Mouse (Mus musculus): ENCODE measurements at regions not wholly inside any gene's neighbourhood (a gene's known extent, or its start where the extent isn't known, plus 50 kb on each side); places are given as distances from the start of the nearest gene placed in this dataset.

DNA sequence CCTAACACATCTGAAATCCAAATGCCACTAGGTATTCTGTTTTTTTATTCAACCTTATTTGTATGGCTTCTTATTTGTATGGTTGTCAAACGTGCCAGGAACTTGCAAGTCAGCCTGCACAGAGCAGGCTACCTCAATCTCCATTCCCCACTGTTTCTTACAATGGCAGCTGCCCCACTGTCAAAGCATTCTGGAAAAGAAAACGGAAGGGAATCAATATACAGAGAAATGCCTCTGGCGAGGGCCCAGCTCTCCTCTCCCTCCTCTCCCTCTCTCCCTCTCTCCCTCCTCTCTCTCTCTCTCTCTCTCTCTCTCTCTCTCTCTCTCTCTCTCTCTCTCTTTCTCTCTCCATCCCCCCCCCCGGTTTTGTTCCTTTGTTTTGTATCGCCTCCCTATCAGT is 191.0 kb downstream of the Zfp36l1 start:
- TF ChIP-seq POLR2A (IDR thresholded peaks at IDR 0.05; ENCODE audit: borderline replicate concordance, control insufficient read depth, low read depth, low read length): no peak
- no peak for TF ChIP-seq CTCF (IDR thresholded peaks at IDR 0.05; ENCODE audit: control insufficient read depth, insufficient read depth, low read length)
- 78% methylated on average over 5 of the region's 5 CpGs for WGBS
- Histone ChIP-seq H3K4me1 (ENCODE audit: control insufficient read depth, insufficient read depth, low read length) (no peaks in the 10 kb centered on the region), H3K4me3 (replicated peaks; ENCODE audit: control insufficient read depth, low read depth, low read length) (no peak overlapping the region), H3K27ac (ENCODE audit: control insufficient read depth, insufficient read depth, low read depth, low read length, poor library complexity) (no peak overlapping the region)

DNA sequence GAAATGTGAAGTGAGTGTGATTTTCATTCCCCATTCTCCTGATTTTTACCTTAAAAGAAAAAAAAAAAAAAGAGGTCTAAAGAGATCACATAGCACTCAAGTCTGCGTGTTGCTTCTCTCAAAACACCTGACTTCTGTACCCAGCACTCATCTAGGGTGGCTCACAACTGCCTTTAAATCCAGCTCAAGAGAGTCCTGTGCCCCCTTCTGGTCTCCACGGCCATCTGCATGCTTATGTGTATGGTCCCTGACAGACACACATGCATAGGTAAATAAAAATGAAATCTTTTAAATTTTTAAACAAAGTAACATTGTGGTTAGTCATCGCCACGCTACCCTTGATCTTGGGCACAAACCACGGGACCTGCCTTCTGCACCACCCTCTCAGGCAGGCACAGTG is 193.8 kb downstream of the Zfp36l1 start:
- Histone ChIP-seq H3K4me1 (ENCODE audit: control insufficient read depth, insufficient read depth, low read length) (no peaks in the 10 kb centered on the region), H3K4me3 (replicated peaks; ENCODE audit: control insufficient read depth, low read depth, low read length) (no peak overlapping the region), H3K27ac (ENCODE audit: control insufficient read depth, insufficient read depth, low read depth, low read length, poor library complexity) (no peak overlapping the region)
- TF ChIP-seq POLR2A (IDR thresholded peaks at IDR 0.05; ENCODE audit: borderline replicate concordance, control insufficient read depth, low read depth, low read length): no peak
- peak; percentile 43; the same call in 1 of the 2 replicates for TF ChIP-seq CTCF (IDR thresholded peaks at IDR 0.05; ENCODE audit: control insufficient read depth, insufficient read depth, low read length)
- WGBS: 63% methylated on average over 5 of the region's 5 CpGs

DNA sequence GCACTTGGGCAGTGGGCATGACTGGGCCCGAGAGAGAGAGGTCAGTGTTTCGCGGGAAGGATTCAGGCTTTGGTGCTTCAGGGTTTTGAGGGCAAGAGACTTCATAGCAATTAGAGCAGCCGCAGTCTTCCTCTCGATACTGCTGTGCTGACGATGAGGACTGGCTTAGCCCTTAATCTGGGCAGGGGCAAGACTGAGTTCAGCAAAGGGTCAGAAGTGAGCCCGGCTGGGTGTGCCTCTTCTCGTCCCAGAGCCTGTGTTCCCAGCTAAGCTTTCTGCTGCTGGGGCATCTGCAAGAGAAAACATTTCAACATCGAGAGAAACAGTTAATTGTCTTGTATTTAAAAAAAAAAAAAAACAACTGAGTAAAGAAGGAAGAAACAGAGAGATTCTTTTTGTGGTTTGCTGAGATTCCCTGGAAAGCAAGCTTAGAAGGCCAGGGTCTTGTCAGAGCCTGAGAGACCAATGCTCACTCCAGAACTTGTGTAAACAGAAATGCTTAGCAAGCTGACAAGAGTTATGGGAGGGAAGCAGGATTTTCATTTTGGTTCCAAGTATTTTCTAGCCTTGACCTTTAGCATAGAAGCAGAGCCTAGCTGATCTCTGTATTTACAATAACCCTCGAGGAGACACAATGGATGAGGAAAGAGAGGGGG is 195.1 kb downstream of the Zfp36l1 start:
- no peak overlapping the region; the same call in 1 of the 2 replicates for H3K27ac ChIP-seq (ENCODE audit: control insufficient read depth, insufficient read depth, low read depth, low read length, poor library complexity)

DNA sequence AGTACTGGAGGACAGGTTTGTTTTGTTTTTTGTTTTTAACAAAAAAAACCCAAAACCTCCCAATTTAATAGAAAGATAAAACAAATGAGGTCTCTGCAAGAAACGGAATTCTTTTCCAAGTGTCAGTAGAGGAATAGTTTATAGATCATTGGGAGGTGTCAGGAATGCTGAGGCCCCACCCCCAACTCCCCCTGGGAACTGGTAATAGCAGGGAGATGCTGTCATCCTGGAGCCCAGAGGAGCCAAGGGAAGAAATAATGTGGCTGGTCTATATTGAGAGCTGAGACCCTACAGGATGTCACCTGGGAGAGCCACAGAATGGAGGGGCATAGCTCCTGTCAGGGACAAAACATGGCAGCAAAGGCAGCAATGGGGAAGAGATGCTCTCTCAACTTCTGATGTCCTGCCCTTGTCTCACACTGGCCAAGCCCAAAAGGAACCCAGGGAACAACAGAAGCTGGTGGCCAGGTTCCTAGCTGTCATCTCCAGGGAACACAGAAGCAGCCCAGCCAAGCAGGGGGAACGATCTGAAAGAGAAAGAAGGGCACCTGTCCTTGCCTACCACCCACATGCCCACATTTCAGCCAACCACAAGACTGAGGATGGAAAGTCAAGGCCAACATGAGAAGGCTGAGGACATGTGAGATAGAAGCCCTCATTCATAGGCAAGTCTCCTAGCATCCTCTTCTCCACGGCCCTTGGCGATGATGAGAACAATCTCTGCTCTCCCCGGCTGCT is 195.7 kb downstream of the Zfp36l1 start:
- TF ChIP-seq POLR2A (IDR thresholded peaks at IDR 0.05; ENCODE audit: borderline replicate concordance, control insufficient read depth, low read depth, low read length) (no peak), CTCF (IDR thresholded peaks at IDR 0.05; ENCODE audit: control insufficient read depth, insufficient read depth, low read length) (no peak)
- H3K4me1 ChIP-seq (ENCODE audit: control insufficient read depth, insufficient read depth, low read length): no peaks in the 10 kb centered on the region
- H3K4me3 ChIP-seq (replicated peaks; ENCODE audit: control insufficient read depth, low read depth, low read length): no peak overlapping the region
- no peak overlapping the region for H3K27ac ChIP-seq (ENCODE audit: control insufficient read depth, insufficient read depth, low read depth, low read length, poor library complexity)
- 81% methylated on average over 5 of the region's 5 CpGs for WGBS

More for the DNA sequence above, 195.1 kb downstream of the Zfp36l1 start:
- TF ChIP-seq CTCF (IDR thresholded peaks at IDR 0.05; ENCODE audit: control insufficient read depth, insufficient read depth, low read length) (no peak), POLR2A (IDR thresholded peaks at IDR 0.05; ENCODE audit: borderline replicate concordance, control insufficient read depth, low read depth, low read length) (no peak)
- Histone ChIP-seq H3K4me1 (ENCODE audit: control insufficient read depth, insufficient read depth, low read length) (no peaks in the 10 kb centered on the region), H3K4me3 (replicated peaks; ENCODE audit: control insufficient read depth, low read depth, low read length) (no peak overlapping the region)
- WGBS: 76% methylated on average over 10 of the region's 10 CpGs

DNA sequence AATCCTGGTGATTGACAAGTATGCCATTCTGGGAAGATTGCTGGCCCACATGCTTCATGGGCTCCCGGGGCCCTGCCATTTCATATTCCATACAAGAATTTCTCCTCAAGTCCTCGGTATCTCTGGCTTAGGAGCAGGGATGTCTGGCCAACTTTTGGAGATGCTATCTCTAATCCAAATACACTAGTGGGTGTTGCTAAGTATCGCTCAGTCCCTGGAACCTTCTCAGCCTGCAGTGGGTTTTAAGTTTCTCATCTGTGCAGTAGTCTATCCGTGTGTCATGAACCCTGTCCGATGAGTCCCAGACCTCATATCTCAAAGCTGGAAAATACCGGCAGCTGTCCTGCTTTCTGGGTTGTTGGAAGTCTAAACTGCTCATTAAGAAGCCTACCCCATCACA is 198.9 kb downstream of the Zfp36l1 start:
- WGBS: 89% methylated on average over 6 of the region's 6 CpGs
- H3K4me1 ChIP-seq (ENCODE audit: control insufficient read depth, insufficient read depth, low read length): no peaks in the 10 kb centered on the region; the same call in 1 of the 2 replicates
- H3K27ac ChIP-seq (ENCODE audit: control insufficient read depth, insufficient read depth, low read depth, low read length, poor library complexity): no peak overlapping the region
- TF ChIP-seq POLR2A (IDR thresholded peaks at IDR 0.05; ENCODE audit: borderline replicate concordance, control insufficient read depth, low read depth, low read length) (no peak), CTCF (IDR thresholded peaks at IDR 0.05; ENCODE audit: control insufficient read depth, insufficient read depth, low read length) (no peak)
- no peak overlapping the region for H3K4me3 ChIP-seq (replicated peaks; ENCODE audit: control insufficient read depth, low read depth, low read length)

DNA sequence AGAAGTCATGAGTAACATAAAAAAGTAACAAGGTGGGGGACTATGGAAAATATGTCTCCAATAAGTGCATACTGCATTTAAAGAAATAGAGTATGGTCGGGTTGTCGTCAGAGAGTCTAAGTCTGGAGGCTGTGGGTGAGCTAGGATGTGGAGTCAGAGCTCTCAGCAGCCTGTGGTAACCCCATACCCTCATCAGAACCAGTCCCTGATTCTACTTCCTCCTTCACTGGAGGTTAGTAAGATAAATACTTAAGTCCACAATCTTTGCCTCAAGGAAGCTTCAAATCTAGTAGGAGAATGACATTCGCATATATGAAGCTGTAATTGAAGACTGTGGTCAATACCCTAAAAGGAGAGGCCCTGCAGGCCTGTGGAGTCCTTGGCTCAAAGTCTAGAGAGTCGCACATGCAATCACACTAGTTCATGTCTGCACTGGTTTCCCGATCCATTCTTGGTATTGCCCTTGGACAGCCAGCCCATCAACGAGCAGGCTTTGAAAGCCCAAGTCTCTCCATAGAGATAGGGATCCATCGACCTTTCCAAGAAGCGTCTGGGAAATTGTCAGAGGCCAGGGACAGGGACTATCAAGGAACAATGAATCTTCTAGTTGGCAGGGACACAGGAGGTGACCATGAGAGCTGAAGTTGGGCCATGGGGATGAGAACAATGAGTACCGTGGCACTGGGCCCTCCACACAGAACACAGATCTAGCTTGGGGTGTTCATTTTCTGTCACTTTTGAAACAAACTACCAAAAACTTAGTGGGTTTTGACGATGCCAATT is 200.3 kb downstream of the Zfp36l1 start:
- H3K4me3 ChIP-seq (replicated peaks; ENCODE audit: control insufficient read depth, low read depth, low read length): no peak overlapping the region
- TF ChIP-seq POLR2A (IDR thresholded peaks at IDR 0.05; ENCODE audit: borderline replicate concordance, control insufficient read depth, low read depth, low read length) (no peak), CTCF (IDR thresholded peaks at IDR 0.05; ENCODE audit: control insufficient read depth, insufficient read depth, low read length) (no peak)
- no peak overlapping the region for H3K27ac ChIP-seq (ENCODE audit: control insufficient read depth, insufficient read depth, low read depth, low read length, poor library complexity)
- 73% methylated on average over 10 of the region's 10 CpGs for WGBS
- H3K4me1 ChIP-seq (ENCODE audit: control insufficient read depth, insufficient read depth, low read length): no peaks in the 10 kb centered on the region; the same call in 1 of the 2 replicates

DNA sequence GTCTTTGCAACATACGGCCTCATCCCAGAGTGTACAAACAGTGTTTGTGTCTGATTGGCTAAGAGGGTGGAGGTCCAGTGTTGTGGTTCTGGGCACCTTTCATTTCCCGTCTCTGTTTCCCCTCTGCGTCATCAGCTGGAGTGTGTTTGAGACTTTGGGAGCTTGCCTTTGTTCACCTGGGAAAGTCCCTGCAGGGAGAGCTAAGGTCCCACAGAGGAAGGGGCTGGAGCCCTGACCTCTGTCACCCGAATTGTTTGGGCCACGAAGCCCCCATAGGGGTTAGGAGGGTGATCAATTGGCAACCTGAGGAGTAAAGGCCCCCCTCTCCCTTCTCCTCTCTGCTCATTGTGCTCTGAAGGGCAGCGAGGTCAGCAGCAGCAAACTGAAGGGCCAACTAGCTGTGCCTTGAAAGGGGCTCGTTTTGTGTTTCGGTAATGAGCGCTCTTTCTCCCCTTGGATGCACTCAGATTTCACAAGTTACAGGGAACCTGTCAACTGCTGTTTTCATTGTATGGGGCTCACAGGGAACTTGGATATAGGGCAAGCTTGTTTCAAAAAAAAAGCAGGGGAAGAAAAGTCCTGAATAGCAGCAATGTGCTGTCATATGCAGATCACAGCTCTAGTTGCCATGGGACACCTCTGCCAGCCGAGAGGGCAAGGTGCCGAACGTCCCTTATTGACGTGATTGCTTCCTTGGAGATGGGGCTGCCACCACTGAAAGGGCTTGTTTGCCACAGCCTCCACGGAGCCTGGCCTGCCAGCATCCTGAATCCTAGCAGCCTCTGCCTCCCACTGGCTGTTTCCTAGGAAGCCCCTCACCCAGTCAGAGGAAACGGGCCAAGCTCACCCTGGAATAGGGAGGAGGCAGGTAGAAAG is 201.7 kb downstream of the Zfp36l1 start:
- Histone ChIP-seq H3K4me1 (ENCODE audit: control insufficient read depth, insufficient read depth, low read length) (no peaks in the 10 kb centered on the region; the same call in 1 of the 2 replicates), H3K27ac (ENCODE audit: control insufficient read depth, insufficient read depth, low read depth, low read length, poor library complexity) (no peak overlapping the region), H3K4me3 (replicated peaks; ENCODE audit: control insufficient read depth, low read depth, low read length) (no peak overlapping the region)
- TF ChIP-seq CTCF (IDR thresholded peaks at IDR 0.05; ENCODE audit: control insufficient read depth, insufficient read depth, low read length) (no peak), POLR2A (IDR thresholded peaks at IDR 0.05; ENCODE audit: borderline replicate concordance, control insufficient read depth, low read depth, low read length) (no peak)
- 73% methylated on average over 15 of the region's 15 CpGs for WGBS

Measured in bone marrow, adult 2 months (tissue).